In genomic region chr11:5149955-5150354, GRCm38 (mm10) we compare ENCODE assay signal across 12 mouse cellular contexts. TPM values are rescaled to one million over a fixed set of nuclear protein-coding genes. Genes with fewer than 3 reads are reported as not detected.
DNase-seq lines count a peak whose midpoint lies in the region; ATAC-seq and TF ChIP-seq lines count a peak whose summit lies in the region.
"Had no signal": no experiment of that assay in that cellular context is flagged by ENCODE, and none has a peak within 500 bp of the region (broad histone marks: within the 10 kb centered on the region; RNA-seq: fewer than 3 reads in every experiment).

No protein-coding gene starts in this region.

- no peak for TF ChIP-seq POLR2A in small intestine, adult 2 months (IDR thresholded peaks at IDR 0.05; ENCODE audit: low read depth, low read length)

- DNase-seq in hindbrain, embryonic 14.5 days (ENCODE audit: low spot score): no peak
- DNase-seq in hindbrain, embryonic 11.5 days (ENCODE audit: low spot score): no peak
- no peak for DNase-seq in lung, postnatal 36 days
- peak; percentile 32 for DNase-seq in embryonic facial prominence, embryonic 14.5 days (ENCODE audit: low spot score)
- no peak for DNase-seq in heart, adult 8-10 months (ENCODE audit: low spot score)
- no peak for DNase-seq in adrenal gland, postnatal 4 days (ENCODE audit: low spot score in 2 of 2)
- DNase-seq: heart, postnatal 14 days; lung, adult 2 months had no signal

- 0 out of 2 replicates have a peak, but pooled peaks cover 17% of the 10 kb centered on the region for H3K4me1 ChIP-seq in hindbrain, embryonic 14.5 days (replicated peaks; ENCODE audit: control insufficient read depth, insufficient read depth, low read length)
- peaks cover 15% of the 10 kb centered on the region for H3K4me1 ChIP-seq in hindbrain, embryonic 11.5 days (replicated peaks; ENCODE audit: control insufficient read depth, insufficient read depth, low read length)
- peaks cover 50% of the 10 kb centered on the region for H3K4me1 ChIP-seq in lung, embryonic 15.5 days
- peaks cover 22% of the 10 kb centered on the region for H3K4me1 ChIP-seq in embryonic facial prominence, embryonic 14.5 days (ENCODE audit: control insufficient read depth, insufficient read depth, low read length)
- H3K4me1 ChIP-seq in small intestine, adult 2 months (ENCODE audit: control insufficient read depth, insufficient read depth, insufficient read length, low read length): peaks cover 16% of the 10 kb centered on the region

- no peak overlapping the region for H3K27ac ChIP-seq in hindbrain, embryonic 14.5 days
- no peak overlapping the region for H3K27ac ChIP-seq in hindbrain, embryonic 11.5 days (ENCODE audit: low read depth, low read length)
- no peak overlapping the region for H3K27ac ChIP-seq in lung, embryonic 15.5 days
- H3K27ac ChIP-seq in embryonic facial prominence, embryonic 14.5 days (replicated peaks; ENCODE audit: low read depth, low read length): no peak overlapping the region
- H3K27ac ChIP-seq in small intestine, adult 2 months (ENCODE audit: insufficient read depth, low read depth, low read length): peak overlapping the region; percentile 17

- 61% methylated on average over 9 of the region's 9 CpGs for WGBS in hindbrain, embryonic 14.5 days
- WGBS in hindbrain, embryonic 11.5 days: 75% methylated on average over 9 of the region's 9 CpGs
- WGBS in lung, embryonic 15.5 days: 55% methylated on average over 9 of the region's 9 CpGs
- 55% methylated on average over 9 of the region's 9 CpGs for WGBS in embryonic facial prominence, embryonic 14.5 days
- WGBS in small intestine, adult 2 months: 82% methylated on average over 9 of the region's 9 CpGs

- peaks cover 11% of the 10 kb centered on the region; the same call in 1 of the 2 replicates for H3K27me3 ChIP-seq in hindbrain, embryonic 14.5 days (ENCODE audit: control insufficient read depth, insufficient read depth, low read length)
- no peaks in the 10 kb centered on the region for H3K27me3 ChIP-seq in hindbrain, embryonic 11.5 days (ENCODE audit: control insufficient read depth, insufficient read depth, low read length)
- H3K27me3 ChIP-seq in lung, embryonic 15.5 days: no peaks in the 10 kb centered on the region
- no peaks in the 10 kb centered on the region for H3K27me3 ChIP-seq in embryonic facial prominence, embryonic 14.5 days (replicated peaks; ENCODE audit: control insufficient read depth, insufficient read depth, low read length)
- peaks cover 6% of the 10 kb centered on the region for H3K27me3 ChIP-seq in small intestine, adult 2 months (ENCODE audit: control insufficient read depth, insufficient read depth, low read length)

- no peaks in the 10 kb centered on the region for H3K36me3 ChIP-seq in hindbrain, embryonic 14.5 days (replicated peaks; ENCODE audit: control insufficient read depth, insufficient read depth)
- H3K36me3 ChIP-seq in hindbrain, embryonic 11.5 days (ENCODE audit: control insufficient read depth, insufficient read depth, low read length): no peaks in the 10 kb centered on the region
- H3K36me3 ChIP-seq in lung, embryonic 15.5 days: no peaks in the 10 kb centered on the region
- no peaks in the 10 kb centered on the region for H3K36me3 ChIP-seq in embryonic facial prominence, embryonic 14.5 days (ENCODE audit: control insufficient read depth, insufficient read depth, low read length)
- no peaks in the 10 kb centered on the region for H3K36me3 ChIP-seq in small intestine, adult 2 months (ENCODE audit: control insufficient read depth, insufficient read depth, low read length)

- ATAC-seq in hindbrain, embryonic 14.5 days (ENCODE audit: low FRiP score): peak; percentile 17; the same call in 1 of the 2 replicates
- ATAC-seq in hindbrain, embryonic 11.5 days (ENCODE audit: low FRiP score): no peak
- ATAC-seq in lung, embryonic 15.5 days (ENCODE audit: borderline replicate concordance, extremely low read depth, low FRiP score, low TSS enrichment): no peak
- ATAC-seq in embryonic facial prominence, embryonic 14.5 days (ENCODE audit: low read depth): no peak
- ATAC-seq: Patski had no signal

- no peak overlapping the region for H3K4me2 ChIP-seq in hindbrain, embryonic 14.5 days (replicated peaks)
- no peak overlapping the region for H3K4me2 ChIP-seq in hindbrain, embryonic 11.5 days (replicated peaks; ENCODE audit: low read depth, low read length)
- H3K4me2 ChIP-seq in lung, embryonic 15.5 days: peak overlapping the region; percentile 28; the same call in 1 of the 2 replicates
- peak overlapping the region; percentile 11; the same call in 1 of the 2 replicates for H3K4me2 ChIP-seq in embryonic facial prominence, embryonic 14.5 days (ENCODE audit: low read depth, low read length)
- H3K4me2 ChIP-seq: midbrain, embryonic 11.5 days had no signal

- H3K4me3 ChIP-seq in hindbrain, embryonic 14.5 days (replicated peaks; ENCODE audit: low read length): no peak overlapping the region
- H3K4me3 ChIP-seq in hindbrain, embryonic 11.5 days (ENCODE audit: low read depth, low read length): no peak overlapping the region
- no peak overlapping the region for H3K4me3 ChIP-seq in lung, embryonic 15.5 days
- no peak overlapping the region for H3K4me3 ChIP-seq in embryonic facial prominence, embryonic 14.5 days (ENCODE audit: low read depth, low read length)
- no peak overlapping the region for H3K4me3 ChIP-seq in small intestine, adult 2 months (ENCODE audit: low read depth, low read length)

- no peak for TF ChIP-seq CTCF in small intestine, adult 2 months (IDR thresholded peaks at IDR 0.05; ENCODE audit: extremely low read depth, insufficient read length, insufficient replicate concordance, low read depth, low read length)

- no peak overlapping the region for H3K9ac ChIP-seq in hindbrain, embryonic 14.5 days
- H3K9ac ChIP-seq in hindbrain, embryonic 11.5 days (ENCODE audit: low read depth, low read length): no peak overlapping the region
- 0 out of 2 replicates have a peak overlapping the region, but pooled peaks have one; percentile 4 for H3K9ac ChIP-seq in lung, embryonic 15.5 days
- H3K9ac ChIP-seq in embryonic facial prominence, embryonic 14.5 days (ENCODE audit: low read depth, low read length): no peak overlapping the region

- no peaks in the 10 kb centered on the region for H3K9me3 ChIP-seq in hindbrain, embryonic 14.5 days (ENCODE audit: control insufficient read depth, low read length)
- no peaks in the 10 kb centered on the region for H3K9me3 ChIP-seq in hindbrain, embryonic 11.5 days (ENCODE audit: control insufficient read depth, low read length)
- no peaks in the 10 kb centered on the region for H3K9me3 ChIP-seq in lung, embryonic 15.5 days
- no peaks in the 10 kb centered on the region for H3K9me3 ChIP-seq in embryonic facial prominence, embryonic 14.5 days (ENCODE audit: control insufficient read depth, low read length)

RNA-seq across cellular contexts. Expression of gene Emid1, which starts 2.1 kb away (rescaled TPM):
- 14.7 and 17.8 TPM in 2 replicates for polyA plus RNA-seq in hindbrain, embryonic 14.5 days (2014; fragmentation: Nextera tagmentation; extraction: Ambion mirVana)
- 19.2 and 22.7 TPM in 2 replicates for polyA plus RNA-seq in hindbrain, embryonic 11.5 days (2014; fragmentation: Nextera tagmentation; extraction: Ambion mirVana)
- 54.3 and 55.6 TPM in 2 replicates for polyA plus RNA-seq in lung, embryonic 15.5 days (2015; fragmentation: Nextera tagmentation; extraction: Ambion mirVana)
- 38.0 and 41.9 TPM in 2 replicates for polyA plus RNA-seq in embryonic facial prominence, embryonic 14.5 days (2014; fragmentation: Nextera tagmentation; extraction: Ambion mirVana)
- 16.9 and 34.7 TPM in 2 replicates for polyA plus RNA-seq in small intestine, adult 2 months (2012; rRNA removed)
- total RNA-seq in heart, adult 8-10 months (2022): 1 to 10 TPM in 1 of 4 experiments, under 1 TPM in 3; 0.73 to 2.0 (median 0.90) TPM
- total RNA-seq in adrenal gland, postnatal 4 days (2021): 10 to 100 TPM; 16.2 to 31.4 TPM
- polyA plus RNA-seq: Patski had no signal

RNA-seq across cellular contexts. Expression of gene Ewsr1, which starts 50.9 kb away (rescaled TPM):
- polyA plus RNA-seq in hindbrain, embryonic 14.5 days (2014; fragmentation: Nextera tagmentation; extraction: Ambion mirVana): 267 and 288 TPM in 2 replicates
- 430 and 463 TPM in 2 replicates for polyA plus RNA-seq in hindbrain, embryonic 11.5 days (2014; fragmentation: Nextera tagmentation; extraction: Ambion mirVana)
- polyA plus RNA-seq in lung, embryonic 15.5 days (2015; fragmentation: Nextera tagmentation; extraction: Ambion mirVana): 778 and 796 TPM in 2 replicates
- 283 and 350 TPM in 2 replicates for polyA plus RNA-seq in embryonic facial prominence, embryonic 14.5 days (2014; fragmentation: Nextera tagmentation; extraction: Ambion mirVana)
- polyA plus RNA-seq in small intestine, adult 2 months (2012; rRNA removed): 305 and 396 TPM in 2 replicates
- total RNA-seq in heart, adult 8-10 months (2022): 100 to 1,000 TPM in 1 of 4 experiments, 10 to 100 TPM in 3; 74.3 to 111 (median 95.2) TPM
- total RNA-seq in adrenal gland, postnatal 4 days (2021): 100 to 1,000 TPM; 523 to 585 TPM

RNA-seq across cellular contexts. Expression of gene Rhbdd3, which starts 51.2 kb away (rescaled TPM):
- polyA plus RNA-seq in hindbrain, embryonic 14.5 days (2014; fragmentation: Nextera tagmentation; extraction: Ambion mirVana): 39.7 and 44.5 TPM in 2 replicates
- 17.3 and 18.2 TPM in 2 replicates for polyA plus RNA-seq in hindbrain, embryonic 11.5 days (2014; fragmentation: Nextera tagmentation; extraction: Ambion mirVana)
- polyA plus RNA-seq in lung, embryonic 15.5 days (2015; fragmentation: Nextera tagmentation; extraction: Ambion mirVana): 26.3 and 31.2 TPM in 2 replicates
- polyA plus RNA-seq in embryonic facial prominence, embryonic 14.5 days (2014; fragmentation: Nextera tagmentation; extraction: Ambion mirVana): 21.8 and 26.5 TPM in 2 replicates
- 16.2 and 22.1 TPM in 2 replicates for polyA plus RNA-seq in small intestine, adult 2 months (2012; rRNA removed)
- 10 to 100 TPM; 26.7 to 27.7 (median 27.3) TPM for total RNA-seq in heart, adult 8-10 months (2022)
- total RNA-seq in adrenal gland, postnatal 4 days (2021): 10 to 100 TPM; 29.5 to 34.1 TPM

Comparison
In these comparisons a context has a peak if more than half of its experiments do, and no peak if none do; other contexts are left out.
1. H3K4me2 ChIP-seq: peak in lung, embryonic 15.5 days (single experiment) and embryonic facial prominence, embryonic 14.5 days (single experiment); none in hindbrain, embryonic 14.5 days (single experiment) and hindbrain, embryonic 11.5 days (single experiment).